Mouse (Mus musculus): ENCODE data around the gene Hist1h1c.

DNA sequence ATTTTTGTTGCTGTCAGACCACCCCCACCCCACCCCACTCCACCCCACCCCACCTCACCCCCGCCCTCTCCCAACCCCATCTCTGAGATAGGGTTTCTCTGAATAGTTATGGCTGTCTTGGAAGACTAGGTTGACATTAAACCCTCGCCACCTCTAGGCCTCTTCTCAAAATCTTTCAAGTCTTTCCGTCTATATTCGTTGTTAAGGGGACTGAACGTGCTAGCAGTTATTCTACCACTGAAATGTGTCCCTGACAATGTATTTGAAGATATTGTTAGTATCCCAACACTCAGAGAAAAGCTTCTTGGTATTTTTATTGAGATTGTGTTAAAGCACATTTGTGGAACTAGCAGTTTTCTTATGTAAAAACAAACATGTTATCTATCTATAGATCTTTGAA, 2.3 kb downstream of the Hist1h1c start:
- TF ChIP-seq CTCF (IDR thresholded peaks at IDR 0.05; ENCODE audit: low read depth, low read length), result no peak
- no peak for TF ChIP-seq POLR2A (IDR thresholded peaks at IDR 0.05; ENCODE audit: insufficient read depth, low read length)
- TF ChIP-seq EP300 (IDR thresholded peaks at IDR 0.05; ENCODE audit: insufficient read depth, low read depth, low read length), result no peak
